Mouse (Mus musculus) heart, postnatal 14 days (tissue): Measurements from ENCODE around the gene Ccdc148. TPM values are rescaled to one million over a fixed set of nuclear protein-coding genes. Genes with fewer than 3 reads are reported as not detected.

ENCODE experiments used
- DNase-seq, 2 experiments: peaks; one replicate each; pipeline ENCODE4 v3.0.0; 2021 to 2022
- intact Hi-C: fragments of 180-260 bp; cut with DNase I; formaldehyde crosslinking; loops from one replicate; pipeline ENCODE4 v1.15.1; 2025
- long read RNA-seq, 2 experiments: library from polyadenylated mRNA; stranded (forward); transcript quantifications; one replicate each; pipeline ENCODE4 v2.0.0; 2021
- total RNA-seq, 2 experiments: library from RNA; stranded (reverse); gene quantifications; 2 replicates each; pipeline ENCODE4 v1.2.3; 2021

Ccdc148 gene
- total RNA-seq = 1 to 10 TPM in 1 of 2 experiments, under 1 TPM in 1; 0.93 to 1.2 TPM
- long read RNA-seq, experiment 1, partial matches to known transcripts = 0 of 1 reads
- long read RNA-seq, experiment 1, other reads (novel, unspliced or antisense) = 1 of 1 reads
- long read RNA-seq, experiment 2, full-length matches to known transcripts = 1 of 1 reads
- long read RNA-seq, experiment 2, partial matches to known transcripts = 0 of 1 reads
- long read RNA-seq, experiment 2, other reads (novel, unspliced or antisense) = 0 of 1 reads

DNA sequence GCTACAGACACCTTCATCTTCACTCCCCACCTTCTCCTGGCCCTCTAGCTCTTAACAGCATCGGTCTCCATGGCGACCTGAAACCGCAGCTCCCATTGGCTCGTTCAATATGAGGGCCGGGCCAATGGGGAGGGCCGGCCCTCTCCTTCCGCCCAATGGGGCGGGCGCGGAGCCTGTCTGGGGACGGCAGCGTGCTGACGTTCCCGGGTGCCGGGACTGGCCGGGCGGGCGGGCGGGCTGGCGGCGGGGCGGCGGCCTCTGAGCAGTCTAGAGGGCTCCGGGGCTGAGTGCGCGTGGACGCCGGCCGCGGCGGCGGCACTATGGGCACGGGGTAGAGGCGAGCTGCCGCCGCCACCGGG is at the start of gene Ccdc148, which contains the start of gene Pkp4:
TSS of gene Ccdc148 (minus strand) at position 79 of the 359 bp plus-strand sequence.
TSS of gene Pkp4 (plus strand) at position 246 of the 359 bp plus-strand sequence.
- peak; percentile 94 for DNase-seq
- intact Hi-C loops = loop anchor here (1.0 to 5.0 kb wide), 5 partner anchors 60 to 458 kb away; no protein-coding TSS in a partner anchor

DNA sequence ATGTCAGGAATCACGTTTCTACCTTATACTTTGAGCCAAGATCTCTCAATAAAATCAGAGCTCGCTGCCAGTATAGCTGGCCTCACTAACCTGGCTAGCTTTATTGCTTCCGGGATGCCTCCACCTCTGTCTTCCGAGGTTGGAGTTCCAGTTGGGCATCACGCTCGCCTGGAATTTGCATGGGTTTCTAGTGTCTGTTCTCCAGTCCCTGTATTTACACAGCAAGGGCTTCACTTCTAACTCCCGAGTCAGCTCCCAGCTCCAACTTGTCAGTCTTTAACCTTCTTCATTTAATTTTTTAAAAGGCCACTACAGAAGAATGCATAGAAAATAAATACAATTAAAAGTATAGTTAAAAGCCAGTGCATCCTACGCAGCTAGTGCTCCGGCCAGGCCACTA is 47.8 kb upstream of the Ccdc148 start:
- intact Hi-C loops = no loop called here

DNA sequence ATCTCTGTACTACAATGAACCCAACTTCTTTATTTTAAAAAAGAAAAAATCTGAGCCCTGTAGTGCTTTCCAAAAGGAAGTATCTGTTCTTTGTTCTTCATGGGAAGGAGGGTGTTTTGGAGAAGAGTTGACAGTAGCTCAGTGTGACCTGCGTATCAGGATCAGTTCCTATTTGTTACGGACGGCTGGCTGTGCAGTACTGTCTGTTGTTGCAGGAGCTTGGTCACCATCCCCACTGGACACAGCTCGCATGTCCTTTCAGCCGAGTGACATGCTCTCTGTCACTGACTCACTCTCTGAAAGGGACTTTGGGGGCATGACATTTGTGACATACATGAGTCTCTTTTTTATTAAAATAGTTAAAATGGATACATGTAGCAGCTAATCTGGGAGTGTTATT is 47.2 kb upstream of the Ccdc148 start:
- DNase-seq = no peak
- intact Hi-C loops = no loop called here

More for the DNA sequence above, 47.8 kb upstream of the Ccdc148 start:
- no peak for DNase-seq

DNA sequence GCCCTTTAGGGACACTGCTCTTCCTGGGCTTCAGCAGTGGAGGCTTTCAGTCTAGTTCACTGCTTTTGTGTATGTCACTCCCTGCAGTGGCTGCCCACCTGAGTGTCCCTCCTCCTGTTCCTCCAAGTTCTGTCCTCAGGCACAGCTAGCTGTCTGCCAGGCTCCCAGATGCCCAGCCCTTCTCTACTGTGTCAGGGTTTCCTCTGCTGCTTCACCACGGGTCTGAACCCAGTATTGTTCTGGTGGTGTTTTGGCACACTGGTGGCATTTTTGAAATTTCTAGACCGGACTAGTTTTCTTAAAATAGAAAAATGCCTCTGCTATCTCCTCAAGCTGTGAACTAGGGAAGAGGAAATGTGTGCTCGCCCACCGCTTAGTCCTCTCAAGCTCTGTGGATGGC is 46.8 kb upstream of the Ccdc148 start:
- intact Hi-C loops = no loop called here
- DNase-seq = peak in 1 of 2 experiments; percentile 48

DNA sequence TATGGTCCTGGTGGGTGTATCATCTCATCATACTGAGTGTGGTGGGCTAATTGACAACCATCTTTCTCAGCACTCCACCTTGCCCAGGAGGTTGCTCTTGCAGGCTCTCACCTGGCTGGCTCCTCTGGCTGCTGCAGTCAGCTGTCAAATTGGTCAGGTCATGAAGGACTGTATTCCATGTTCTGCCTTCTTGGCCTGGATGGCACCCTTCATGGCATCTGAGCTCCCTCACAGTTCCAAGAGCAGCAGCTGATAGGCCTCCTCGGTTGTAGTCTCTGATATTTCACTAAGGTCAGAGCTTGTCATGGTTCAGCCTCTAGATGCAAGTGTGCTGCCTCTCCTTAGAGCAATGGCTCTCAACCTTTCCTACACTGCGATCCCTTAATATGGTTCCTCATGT is 45.7 kb upstream of the Ccdc148 start:
- intact Hi-C loops = no loop called here
- DNase-seq = no peak

DNA sequence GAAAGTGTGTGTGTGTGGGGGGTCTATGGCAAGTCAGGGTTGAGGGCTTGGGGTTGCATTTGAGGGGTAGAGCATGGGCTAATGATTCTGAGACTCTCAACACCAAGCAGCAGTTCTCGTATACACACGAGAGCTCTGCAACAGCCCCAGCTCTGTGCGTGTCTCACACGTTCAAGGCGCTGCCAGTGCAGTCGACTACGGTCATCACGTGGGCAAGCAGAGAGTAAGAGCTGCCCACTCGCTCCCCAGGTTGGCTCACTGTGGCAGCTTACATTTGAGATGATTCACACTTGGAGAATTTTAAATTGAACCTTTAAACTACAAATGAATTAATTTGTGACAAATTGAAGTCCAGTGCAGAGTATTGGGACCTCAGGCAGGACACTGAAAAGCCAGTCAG is 44.6 kb upstream of the Ccdc148 start:
- DNase-seq = no peak
- intact Hi-C loops = no loop called here

DNA sequence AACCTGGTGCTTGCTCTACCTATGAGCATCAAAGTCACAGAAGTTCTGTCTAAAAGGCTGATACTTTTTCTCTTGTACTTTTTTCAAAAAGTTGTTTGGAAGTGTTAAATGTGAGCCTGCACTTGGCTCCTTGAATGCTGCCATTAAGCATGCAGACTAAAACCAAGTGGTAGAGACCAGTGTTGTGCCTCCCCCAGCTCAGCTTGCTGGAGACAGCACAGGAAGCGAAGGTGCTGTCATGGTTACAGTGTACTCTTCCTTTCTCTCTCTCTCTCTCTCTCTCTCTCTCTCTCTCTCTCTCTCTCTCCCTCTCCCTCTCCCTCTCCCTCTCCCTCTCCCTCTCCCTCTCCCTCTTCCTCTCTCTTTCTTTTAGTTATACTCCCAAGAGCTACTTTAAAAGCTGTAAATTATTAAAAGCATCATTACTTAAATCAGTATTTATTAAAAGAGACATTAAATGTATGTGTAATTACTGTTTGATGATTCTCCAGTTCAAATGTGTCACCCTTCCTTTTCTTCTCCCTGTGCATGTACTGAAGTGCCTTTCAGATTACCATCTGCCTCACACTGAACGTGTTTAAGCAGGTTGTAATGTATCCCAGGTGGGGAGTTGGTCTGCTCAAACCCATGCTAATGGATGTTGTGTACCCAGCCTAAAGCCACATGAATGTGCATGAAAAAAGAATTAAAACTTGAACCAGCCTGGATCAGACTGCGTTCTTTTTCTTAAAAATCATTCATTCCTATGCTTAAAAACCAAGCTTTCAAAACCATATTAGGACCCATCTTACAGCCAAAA is 43.3 kb upstream of the Ccdc148 start:
- DNase-seq = no peak
- intact Hi-C loops = no loop called here

DNA sequence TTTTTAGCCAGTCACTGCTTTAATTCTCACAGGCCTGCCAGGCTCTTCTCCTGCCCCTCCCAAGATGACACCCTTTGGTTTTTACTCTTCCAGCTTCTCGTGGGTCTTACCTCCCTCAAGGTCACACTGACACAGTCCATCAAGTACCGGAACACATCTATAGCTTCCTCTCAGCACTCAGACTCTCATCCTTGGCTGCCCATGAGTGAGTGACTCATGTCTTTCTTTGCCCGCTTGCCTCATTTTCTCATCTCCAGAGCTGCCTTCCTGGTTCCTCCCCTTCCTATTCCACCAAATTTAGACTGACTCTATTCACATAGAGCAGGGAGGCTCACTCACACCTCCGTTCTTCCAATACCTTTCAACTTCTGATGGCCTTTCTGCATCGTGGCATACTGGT is 42.4 kb upstream of the Ccdc148 start:
- no peak for DNase-seq
- intact Hi-C loops = no loop called here

DNA sequence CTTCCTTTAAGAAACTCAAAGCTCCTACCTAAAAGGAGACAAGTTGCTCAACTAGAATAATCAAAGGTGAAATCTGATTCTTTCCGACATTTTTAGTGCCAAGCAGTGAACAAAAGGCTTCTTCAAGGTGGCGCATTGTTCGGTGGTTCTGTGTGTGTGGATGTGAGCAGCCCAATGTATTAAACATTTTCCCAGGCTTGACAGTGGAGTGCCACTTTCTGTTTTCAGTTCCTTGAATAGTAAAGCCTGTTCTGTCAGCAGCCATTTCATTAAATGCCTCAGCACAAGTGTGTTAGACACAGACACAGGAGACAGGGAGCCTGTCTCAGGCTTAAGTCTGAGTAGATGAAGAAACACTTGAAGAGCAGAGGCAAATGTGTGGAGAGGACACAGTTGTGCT is 40.0 kb upstream of the Ccdc148 start:
- DNase-seq = no peak
- intact Hi-C loops = no loop called here

DNA sequence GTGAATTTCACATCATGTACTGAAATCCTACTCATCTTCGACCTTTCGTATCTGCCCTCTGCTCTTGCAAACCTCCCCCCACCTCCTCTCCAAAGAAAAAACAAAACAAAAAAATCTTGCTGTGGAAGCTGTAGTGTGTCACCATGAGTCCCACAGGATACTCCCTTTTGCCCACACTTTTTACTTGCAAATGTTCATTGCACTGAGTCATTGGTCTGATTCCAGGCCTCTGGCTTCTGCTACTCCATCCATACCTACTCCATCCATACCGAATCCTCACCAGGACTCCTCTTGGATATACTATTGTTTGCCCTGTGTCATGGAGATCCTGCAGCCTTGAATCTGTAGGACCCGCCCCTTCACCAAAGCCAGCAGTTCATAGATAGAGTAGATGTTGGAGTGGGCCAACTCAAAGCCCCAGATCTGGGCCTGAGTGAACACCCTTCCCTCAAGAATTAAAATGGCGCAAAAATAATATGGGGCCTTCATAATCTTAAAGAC is 39.0 kb upstream of the Ccdc148 start:
- no peak for DNase-seq
- intact Hi-C loops = no loop called here

DNA sequence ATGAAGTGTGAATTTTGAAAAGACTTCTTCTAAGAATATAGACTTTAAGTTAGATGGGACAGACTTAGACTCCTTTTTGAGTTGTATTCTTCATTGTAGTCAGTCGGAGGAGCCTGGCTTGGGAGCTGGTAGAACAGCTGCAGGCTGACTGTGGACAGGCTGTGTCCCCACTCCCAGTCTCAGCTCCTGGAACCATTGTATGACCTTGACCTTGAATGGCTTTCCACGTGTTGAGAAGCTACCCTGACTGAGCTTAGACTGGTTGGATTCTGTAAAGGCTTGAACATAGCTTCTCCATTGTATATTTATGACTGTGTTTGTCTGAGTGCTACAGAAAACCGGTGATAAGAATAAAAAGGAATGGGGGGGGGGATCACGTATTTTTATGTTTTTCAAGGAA is 36.7 kb upstream of the Ccdc148 start:
- no peak for DNase-seq
- intact Hi-C loops = no loop called here

DNA sequence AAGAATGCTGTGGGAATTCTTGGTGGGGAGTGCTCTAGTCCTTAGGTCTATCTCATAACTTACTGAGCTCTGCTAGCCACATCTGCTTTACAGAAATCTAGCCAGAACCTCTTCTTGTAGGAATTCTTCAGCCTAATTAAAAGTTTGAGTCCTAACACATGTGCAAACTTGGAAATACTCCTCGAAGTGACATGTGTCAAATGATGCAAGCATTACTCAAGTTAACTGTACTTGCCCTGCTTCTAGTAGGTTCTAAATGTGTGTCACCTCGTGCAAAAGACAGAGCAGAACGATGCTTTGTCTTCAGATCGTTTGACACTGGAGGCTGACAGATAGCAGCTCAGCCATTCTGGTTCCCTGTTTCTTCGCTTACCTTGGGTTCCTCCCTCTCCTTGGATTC is 32.6 kb upstream of the Ccdc148 start:
- DNase-seq = no peak

DNA sequence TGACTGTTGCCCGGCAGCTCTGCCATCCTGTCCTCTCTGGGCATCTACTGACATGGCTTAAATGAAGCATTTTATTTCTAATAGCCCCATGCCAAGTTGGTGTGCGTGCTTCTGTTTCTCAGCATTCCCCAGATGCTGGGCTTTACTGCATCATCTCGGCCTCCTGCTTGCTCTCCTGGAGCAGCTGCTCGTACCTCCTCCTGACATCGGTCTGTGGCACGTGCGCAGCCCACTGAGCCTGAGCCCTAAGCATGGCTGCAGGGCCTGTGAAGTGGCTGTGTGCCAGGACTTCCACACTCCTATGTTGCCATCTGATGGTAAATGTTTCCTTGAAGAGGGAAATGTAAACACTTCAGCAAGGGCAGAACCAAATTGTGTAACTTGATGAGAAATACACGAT is 31.0 kb upstream of the Ccdc148 start:
- intact Hi-C loops = no loop called here
- DNase-seq = no peak

More for the DNA sequence above, 32.6 kb upstream of the Ccdc148 start:
- intact Hi-C loops = no loop called here

DNA sequence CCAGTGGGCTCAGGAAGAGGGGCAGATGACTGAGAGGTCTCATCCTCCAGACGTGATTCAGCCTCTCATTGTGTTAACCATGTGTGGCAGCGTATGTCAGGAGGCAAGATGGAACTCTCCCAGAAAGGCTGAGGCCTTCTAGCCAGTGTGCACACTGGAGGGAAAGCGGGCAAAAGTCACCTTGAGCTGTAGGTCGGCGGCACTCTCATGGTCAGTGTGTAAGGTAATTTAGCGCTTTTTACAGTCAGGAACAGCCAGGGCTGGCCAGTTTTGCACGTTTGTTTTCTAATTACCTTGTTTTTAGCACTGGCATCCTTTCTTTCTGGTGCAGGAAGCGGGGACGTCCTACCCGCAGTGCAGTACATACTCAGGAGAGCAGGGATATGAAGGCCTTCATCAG is 29.7 kb upstream of the Ccdc148 start:
- intact Hi-C loops = no loop called here
- DNase-seq = no peak

DNA sequence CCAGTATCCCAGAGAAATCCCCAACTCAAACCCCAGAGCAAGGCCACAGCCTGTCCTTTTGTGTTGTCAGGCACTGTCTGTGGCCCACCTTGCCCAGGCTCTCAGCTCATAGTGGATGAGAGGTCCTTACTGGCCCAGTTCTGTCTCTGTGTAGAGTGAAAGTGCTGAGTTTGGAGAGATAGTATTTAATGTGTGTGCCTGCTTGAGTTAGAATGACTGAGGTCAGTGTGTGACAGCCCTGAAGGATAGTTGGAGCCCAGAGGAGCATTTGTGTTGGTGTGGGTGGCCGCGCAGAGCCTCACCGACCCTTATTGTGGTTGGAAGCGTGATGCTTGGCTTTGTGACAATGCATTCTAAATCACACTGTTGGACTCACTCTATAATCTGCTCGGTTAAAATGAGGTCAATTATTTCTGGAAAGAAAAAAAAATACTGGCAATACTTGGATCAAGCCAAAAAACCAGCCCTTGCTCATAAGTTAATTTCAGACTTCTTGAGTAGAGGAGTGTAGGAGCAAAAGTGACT is 29.2 kb upstream of the Ccdc148 start:
- intact Hi-C loops = no loop called here
- DNase-seq = no peak

DNA sequence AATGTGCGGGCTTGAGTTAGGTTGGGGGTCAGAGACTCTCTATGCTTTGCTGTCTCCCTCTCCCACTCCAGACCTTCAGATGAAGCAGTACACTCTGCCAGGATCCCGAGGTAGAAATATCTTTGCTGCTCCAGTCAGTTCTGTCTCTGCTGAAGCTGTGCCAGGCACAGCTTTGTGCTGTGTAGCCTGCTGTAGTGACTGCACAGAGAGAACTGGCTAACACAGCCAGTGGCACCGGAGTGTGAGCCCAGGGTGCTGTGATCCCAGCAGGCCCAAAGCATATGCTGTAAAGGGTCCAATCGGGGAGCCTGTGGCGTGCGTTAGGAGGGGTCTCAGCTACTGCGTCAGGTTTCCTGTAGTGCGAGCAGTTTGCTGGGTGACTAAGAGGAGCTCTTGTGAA is 27.8 kb upstream of the Ccdc148 start:
- no peak for DNase-seq

DNA sequence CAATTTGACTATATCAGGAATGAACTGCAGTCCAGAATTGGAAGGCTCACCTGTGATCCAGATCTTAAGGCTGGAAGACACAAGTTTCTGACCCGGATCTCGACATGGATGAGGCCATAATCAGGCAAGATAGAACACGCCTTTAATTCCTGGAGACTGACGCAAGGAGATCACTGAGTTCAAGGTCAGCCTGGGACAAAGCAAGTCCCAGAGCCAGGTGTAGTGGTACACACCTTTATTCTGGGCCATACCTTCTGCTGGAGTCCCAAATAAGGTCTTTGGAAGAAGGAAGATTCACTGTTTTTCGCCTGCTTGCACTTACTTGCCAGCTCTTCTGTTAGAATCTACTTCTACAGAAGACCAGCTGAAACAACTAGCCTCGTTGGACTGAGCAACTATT is 26.5 kb upstream of the Ccdc148 start:
- DNase-seq = no peak
- intact Hi-C loops = no loop called here

More for the DNA sequence above, 27.8 kb upstream of the Ccdc148 start:
- intact Hi-C loops = no loop called here

DNA sequence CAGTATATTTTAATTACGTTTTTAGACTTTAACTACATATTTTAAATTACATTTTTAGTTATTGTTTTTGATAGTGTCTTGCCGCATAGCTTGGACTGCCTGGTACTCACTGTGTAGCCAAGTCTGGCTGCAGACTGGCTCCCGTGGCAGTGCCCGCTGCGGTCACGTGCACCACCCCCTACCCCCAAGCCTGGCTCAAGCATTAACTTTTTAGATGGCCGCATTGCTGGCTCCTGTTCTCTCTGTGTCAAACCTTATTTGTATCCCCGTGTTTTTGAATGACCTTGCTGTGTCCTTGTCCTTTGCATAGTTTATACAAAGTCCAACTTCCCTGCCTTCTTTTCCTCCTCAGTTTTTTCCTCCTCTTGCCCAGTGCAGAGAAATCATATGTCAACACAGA is 25.6 kb upstream of the Ccdc148 start:
- intact Hi-C loops = no loop called here
- DNase-seq = no peak

DNA sequence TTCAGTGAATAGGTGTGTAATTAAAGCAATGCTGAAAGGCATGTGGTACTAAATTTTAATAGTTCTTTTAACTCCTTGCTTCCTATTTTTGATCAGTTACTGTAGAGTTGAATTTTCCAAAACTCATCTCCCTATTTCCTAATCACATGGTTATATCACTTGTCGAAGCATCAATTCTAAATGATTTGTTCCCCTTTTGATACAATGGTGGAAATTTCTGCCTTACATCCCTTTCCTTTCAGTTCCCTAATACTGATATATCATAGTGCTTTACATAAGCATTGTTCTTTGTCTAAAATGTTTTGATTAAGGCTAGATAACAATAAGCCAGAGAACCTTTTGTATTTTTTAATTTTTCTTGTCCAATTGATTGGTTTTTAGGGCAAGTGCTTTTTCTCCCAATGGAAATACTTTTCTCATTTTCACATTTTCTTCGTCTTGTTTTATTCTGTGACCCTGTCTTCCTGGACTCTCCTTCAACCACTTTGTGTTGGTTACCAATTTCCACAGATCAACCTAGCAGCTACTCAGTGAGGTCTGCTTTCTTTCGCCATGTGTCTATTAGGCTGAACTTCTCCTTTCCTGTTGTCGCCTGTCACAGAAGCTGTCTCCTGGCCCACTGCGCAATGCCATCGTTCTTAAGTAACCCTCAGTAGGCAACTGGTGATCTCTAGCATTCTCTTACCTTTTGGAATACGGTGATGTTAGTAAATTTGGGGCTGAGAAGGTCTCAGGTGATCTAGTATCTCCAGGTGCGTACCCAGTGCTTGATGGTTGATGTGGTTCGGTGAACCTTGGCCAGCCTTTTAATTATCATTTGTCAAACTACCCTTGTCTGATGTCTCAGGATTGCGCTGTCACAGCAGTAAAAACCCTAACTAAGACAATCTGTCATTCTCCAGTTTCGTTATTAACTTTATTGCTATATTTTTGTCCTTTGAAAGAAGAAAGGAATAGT is 23.9 kb upstream of the Ccdc148 start:
- intact Hi-C loops = no loop called here
- no peak for DNase-seq

DNA sequence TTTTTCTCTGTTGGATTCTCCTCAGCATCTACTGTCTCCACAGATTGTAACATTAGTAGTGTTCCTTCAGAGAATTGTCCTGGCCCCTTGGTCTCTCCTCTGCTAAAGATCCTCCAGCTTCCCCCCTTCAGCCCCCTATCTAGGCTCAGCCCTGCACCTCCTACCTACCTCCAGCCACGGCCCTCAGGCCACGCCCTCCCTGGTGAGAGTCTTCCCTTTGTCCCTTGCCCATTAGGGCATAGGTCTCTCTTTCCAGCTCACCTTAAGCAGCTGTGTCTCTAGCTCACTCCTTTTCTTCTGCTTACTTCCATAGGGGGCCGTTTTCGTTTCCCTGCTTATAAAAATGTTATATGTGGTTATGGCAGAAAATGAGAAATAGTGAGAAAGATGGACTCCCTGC is 23.1 kb upstream of the Ccdc148 start:
- no peak for DNase-seq
- intact Hi-C loops = no loop called here
